Mouse (Mus musculus) adrenal gland, adult 10 weeks (tissue): Measurements from ENCODE around the gene Fads1. TPM values are rescaled to one million over a fixed set of nuclear protein-coding genes. Genes with fewer than 3 reads are reported as not detected.

Source experiments
- polyA plus RNA-seq: library from polyadenylated mRNA; stranded (reverse); fragments of 350-450 nt; fragmentation: Illumina TruSeq; extraction: RNeasy Lipid Tissue Mini Kit (QIAGEN cat#74804); gene quantifications from one replicate; pipeline ENCODE4 v1.2.3, GENCODE M21; 2014; ENCODE audit warnings: low read depth, low replicate concordance

Fads1 gene
- polyA plus RNA-seq, result 561 TPM

DNA sequence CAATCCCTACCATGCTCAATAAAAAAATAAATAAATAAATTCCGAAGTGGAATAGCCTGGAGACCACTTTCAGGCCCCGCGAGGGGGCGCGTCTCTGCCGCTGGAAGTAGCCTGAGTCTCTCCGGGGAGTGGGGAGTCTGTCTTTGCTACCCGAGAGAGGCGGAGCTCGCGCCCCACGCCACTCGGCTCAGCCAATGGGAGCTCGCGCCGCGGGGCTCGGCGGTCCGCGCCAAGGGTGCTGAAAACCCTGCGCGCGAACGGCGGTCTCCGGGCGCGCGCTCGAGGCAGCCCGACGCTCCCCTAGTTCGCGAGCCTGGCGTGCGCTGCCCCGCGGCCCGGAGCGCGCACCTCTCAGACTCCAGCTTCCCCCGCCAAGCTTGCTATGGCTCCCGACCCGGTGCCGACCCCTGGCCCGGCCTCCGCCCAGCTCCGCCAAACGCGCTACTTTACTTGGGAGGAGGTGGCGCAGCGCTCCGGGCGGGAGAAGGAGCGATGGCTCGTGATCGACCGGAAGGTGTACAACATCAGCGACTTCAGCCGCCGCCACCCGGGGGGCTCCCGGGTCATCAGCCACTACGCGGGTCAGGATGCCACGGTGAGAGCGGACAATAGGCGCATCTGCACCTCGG lies at the start of gene Fads1:
Gene Fads1, plus strand, starts transcription at position 219 of the 629 bp plus-strand sequence.

DNA sequence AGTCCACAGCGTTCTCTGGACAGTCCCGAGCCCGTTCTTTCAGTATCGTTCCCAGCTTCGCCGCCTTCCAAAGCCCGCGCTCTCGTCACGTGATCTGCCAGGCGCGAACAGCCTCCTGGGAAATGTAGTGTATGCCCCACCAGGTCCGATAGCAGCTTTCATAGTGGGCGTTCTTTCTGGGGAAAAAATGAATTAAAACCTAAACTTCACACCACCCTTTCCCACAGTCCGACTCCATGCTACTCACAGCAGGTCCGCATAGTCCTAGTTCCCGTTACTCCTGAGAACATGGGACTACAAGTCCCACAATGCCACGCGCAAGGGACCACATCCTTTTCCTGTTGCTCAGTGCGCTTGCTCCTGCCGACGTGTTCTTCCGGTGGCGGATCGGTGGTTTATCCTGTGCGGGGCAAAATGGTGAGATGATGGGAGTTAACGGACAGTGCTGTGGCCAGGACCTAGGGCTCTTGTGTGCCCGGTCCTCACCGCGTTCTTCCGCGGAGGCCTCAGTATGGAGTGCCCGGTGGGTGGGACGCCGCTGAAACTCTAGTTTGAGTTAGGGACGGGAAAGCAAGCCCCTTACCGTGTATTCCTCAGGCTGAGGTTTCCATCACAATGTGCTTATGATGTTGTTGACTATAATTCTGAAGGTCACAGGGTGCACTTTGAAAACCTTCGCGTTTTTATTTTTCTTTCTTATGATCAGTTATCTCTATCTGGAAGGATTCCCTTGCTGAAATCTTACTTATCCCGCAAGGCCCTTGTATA lies 21.3 kb downstream of the Fads1 start, which contains the start of the genes Tmem258 and Fen1:
Gene Tmem258, plus strand, starts transcription at position 167 of the 768 bp plus-strand sequence.
Gene Fen1, minus strand, starts transcription at position 322 of the 768 bp plus-strand sequence.

DNA sequence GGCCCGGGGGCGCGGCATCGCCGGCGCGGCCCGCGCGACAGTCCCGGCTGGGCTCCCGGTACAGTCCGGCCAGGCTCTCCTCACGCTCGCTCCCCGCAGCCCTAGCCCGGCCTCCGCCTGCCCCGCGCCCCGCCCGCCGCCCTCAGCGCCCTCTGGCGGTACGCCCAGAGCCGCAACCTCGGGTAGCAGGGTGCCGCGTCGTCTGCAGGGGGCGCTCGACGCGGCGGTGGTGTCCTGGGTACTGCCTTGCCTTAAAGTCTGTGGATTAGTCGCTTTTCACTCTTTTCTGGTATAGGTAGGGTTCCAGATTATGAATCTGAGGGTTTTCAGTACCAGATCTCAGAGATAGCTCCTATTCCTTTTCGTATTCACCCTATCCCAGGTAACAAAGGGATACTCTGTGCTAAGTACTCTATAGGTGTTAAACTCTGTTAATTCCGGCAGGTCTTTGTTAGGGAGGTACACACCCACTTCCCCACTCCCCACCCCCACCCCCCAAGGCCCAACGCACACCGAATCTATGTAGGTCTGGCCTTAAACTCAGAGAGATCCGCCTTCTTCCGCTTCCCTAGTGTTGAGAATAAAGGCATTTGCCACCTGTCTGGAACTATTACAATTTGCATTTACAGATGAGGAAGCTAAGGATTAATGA lies 58.1 kb downstream of the Fads1 start, which contains the start of gene Myrf:
Gene Myrf, minus strand, starts transcription at position 95 of the 652 bp plus-strand sequence.

Other genes with a start within 250 kb of the Fads1 start
- gene Fth1, start 202.3 kb upstream of the Fads1 start, polyA plus RNA-seq, result 2,895 TPM
- not detected for gene Best1, start 181.3 kb upstream of the Fads1 start, polyA plus RNA-seq
- 0.99 TPM for gene Rab3il1, start 181.2 kb upstream of the Fads1 start, polyA plus RNA-seq
- gene Fads3, start 141.3 kb upstream of the Fads1 start, polyA plus RNA-seq, result 6.5 TPM
- 284 TPM for gene Fads2, start 81.1 kb upstream of the Fads1 start, polyA plus RNA-seq
- 24.8 TPM for gene Tmem258, start 21.1 kb downstream of the Fads1 start, polyA plus RNA-seq
- 2.7 TPM for gene Fen1, start 21.3 kb downstream of the Fads1 start, polyA plus RNA-seq
- not detected for gene Myrf, start 57.9 kb downstream of the Fads1 start, polyA plus RNA-seq
- gene Dagla, start 122.0 kb downstream of the Fads1 start, polyA plus RNA-seq, result 0.17 TPM
- 7.2 TPM for gene Syt7, start 206.2 kb downstream of the Fads1 start, polyA plus RNA-seq